Comparison of ENCODE assay signal across 12 mouse cellular contexts in genomic region chr8:13203472-13203871, GRCm38 (mm10). TPM values are rescaled to one million over a fixed set of nuclear protein-coding genes. Genes with fewer than 3 reads are reported as not detected.
DNase-seq lines count a peak whose midpoint lies in the region; ATAC-seq lines count a peak whose summit lies in the region.
"Had no signal": no experiment of that assay in that cellular context is flagged by ENCODE, and none has a peak within 500 bp of the region (broad histone marks: within the 10 kb centered on the region; RNA-seq: fewer than 3 reads in every experiment).

No protein-coding gene starts in this region.

- intact Hi-C loops in heart, postnatal 14 days (cut with DNase I), result no loop called here

- H3K4me1 ChIP-seq in heart, embryonic 14.5 days (ENCODE audit: control insufficient read depth in 2 of 2, insufficient read depth in 2 of 2, low read length in 2 of 2), result peaks cover 7 to 9% of the 10 kb centered on the region in 2 experiments
- peaks cover 13% of the 10 kb centered on the region; the same call in 1 of the 2 replicates for H3K4me1 ChIP-seq in brown adipose tissue, adult 24 weeks (ENCODE audit: control insufficient read depth, insufficient read depth, insufficient read length, low read length)

- no peaks in the 10 kb centered on the region for H3K9me3 ChIP-seq in heart, embryonic 14.5 days (ENCODE audit: control insufficient read depth, low read length)
- H3K9me3 ChIP-seq: limb, embryonic 15.5 days had no signal

- H3K4me2 ChIP-seq in heart, embryonic 14.5 days (ENCODE audit: low read length), result 0 out of 2 replicates have a peak overlapping the region, but pooled peaks have one; percentile 68
- H3K4me2 ChIP-seq: limb, embryonic 15.5 days had no signal

- DNase-seq in heart, postnatal 14 days, result no peak
- peak; percentile 45 for DNase-seq in A20 (ENCODE audit: low read depth, low spot score)
- peak; percentile 41 for DNase-seq in lung, postnatal 36 days
- no peak for DNase-seq in layer of hippocampus, adult 18-20 months (ENCODE audit: low spot score in 2 of 2)
- no peak for DNase-seq in cerebellum, postnatal 14 days
- no peak for DNase-seq in adrenal gland, adult 8-10 months
- DNase-seq: adrenal gland, postnatal 36 days; right cerebral cortex, postnatal 25 days had no signal

- 59% methylated on average over 1 of the region's 1 CpGs for WGBS in heart, embryonic 14.5 days

- ATAC-seq in heart, embryonic 14.5 days (ENCODE audit: insufficient number of reproducible peaks, insufficient read depth, low FRiP score, low read depth), result no peak

- H3K4me3 ChIP-seq in heart, embryonic 14.5 days (ENCODE audit: control insufficient read depth in 1 of 2, insufficient read depth in 1 of 2, low read depth in 1 of 2, low read length in 2 of 2), result peak overlapping the region in 1 of 2 experiments; percentile 3; a peak in 1 of 4 replicates
- no peak overlapping the region for H3K4me3 ChIP-seq in brown adipose tissue, adult 24 weeks (ENCODE audit: insufficient read depth, low read depth, low read length)
- H3K4me3 ChIP-seq: limb, embryonic 15.5 days had no signal

- no peak overlapping the region for H3K27ac ChIP-seq in heart, embryonic 14.5 days (replicated peaks in 1 of 2; ENCODE audit: control insufficient read depth in 1 of 2, insufficient read depth in 1 of 2, low read depth in 2 of 2, low read length in 2 of 2)
- peak overlapping the region; percentile 95 for H3K27ac ChIP-seq in brown adipose tissue, adult 24 weeks (replicated peaks; ENCODE audit: low read depth, low read length)
- H3K27ac ChIP-seq: limb, embryonic 15.5 days had no signal

- no peaks in the 10 kb centered on the region for H3K36me3 ChIP-seq in heart, embryonic 14.5 days (ENCODE audit: control insufficient read depth, insufficient read depth, low read length)
- H3K36me3 ChIP-seq: limb, embryonic 15.5 days had no signal

- H3K27me3 ChIP-seq in heart, embryonic 14.5 days (ENCODE audit: control insufficient read depth, insufficient read depth, low read length), result peaks cover 12% of the 10 kb centered on the region

- H3K9ac ChIP-seq in heart, embryonic 14.5 days (ENCODE audit: low read length), result no peak overlapping the region
- H3K9ac ChIP-seq: limb, embryonic 15.5 days had no signal

RNA-seq across cellular contexts. Expression of gene Grtp1, which starts 3.1 kb away (rescaled TPM):
- polyA plus RNA-seq in heart, embryonic 14.5 days (2014; fragmentation: Nextera tagmentation; extraction: Ambion mirVana), result 19.6 and 21.3 TPM in 2 replicates
- 1 to 10 TPM; 2.8 to 2.9 TPM for total RNA-seq in heart, postnatal 14 days (2021)
- polyA plus RNA-seq in brown adipose tissue, adult 24 weeks (2012; ENCODE audit: insufficient read depth, insufficient read length, missing spikeins), result 33.7 and 45.2 TPM in 2 replicates
- total RNA-seq in layer of hippocampus, adult 18-20 months (2021), result 1 to 10 TPM; 3.6 to 3.7 TPM
- total RNA-seq in adrenal gland, adult 8-10 months (2022), result 10 to 100 TPM; 15.0 to 30.3 (median 18.9) TPM

RNA-seq across cellular contexts. Expression of gene Lamp1, which starts 44.5 kb away (rescaled TPM):
- 355 and 361 TPM in 2 replicates for polyA plus RNA-seq in heart, embryonic 14.5 days (2014; fragmentation: Nextera tagmentation; extraction: Ambion mirVana)
- total RNA-seq in heart, postnatal 14 days (2021), result 100 to 1,000 TPM; 328 to 332 TPM
- polyA plus RNA-seq in brown adipose tissue, adult 24 weeks (2012; ENCODE audit: insufficient read depth, insufficient read length, missing spikeins), result 398 and 413 TPM in 2 replicates
- 100 to 1,000 TPM; 275 to 276 TPM for total RNA-seq in layer of hippocampus, adult 18-20 months (2021)
- total RNA-seq in adrenal gland, adult 8-10 months (2022), result 100 to 1,000 TPM; 434 to 557 (median 482) TPM

RNA-seq across cellular contexts. Expression of gene Adprhl1, which starts 50.5 kb away (rescaled TPM):
- 225 and 239 TPM in 2 replicates for polyA plus RNA-seq in heart, embryonic 14.5 days (2014; fragmentation: Nextera tagmentation; extraction: Ambion mirVana)
- 100 to 1,000 TPM; 380 to 433 TPM for total RNA-seq in heart, postnatal 14 days (2021)
- polyA plus RNA-seq in brown adipose tissue, adult 24 weeks (2012; ENCODE audit: insufficient read depth, insufficient read length, missing spikeins), result 15.6 and 22.8 TPM in 2 replicates
- total RNA-seq in layer of hippocampus, adult 18-20 months (2021), result 1 to 10 TPM in 1 of 2 experiments, under 1 TPM in 1; 0.74 to 1.8 TPM
- 1 to 10 TPM in 3 of 4 experiments, under 1 TPM in 1; 0.34 to 3.9 (median 1.6) TPM for total RNA-seq in adrenal gland, adult 8-10 months (2022)
- total RNA-seq: hematopoietic stem cell, adult 5-6 weeks had no signal

Comparison
In these comparisons a context has a peak if more than half of its experiments do, and no peak if none do; other contexts are left out.
1. DNase-seq: peak in A20 (single experiment) and lung, postnatal 36 days (single experiment); none in heart, postnatal 14 days (0 of 2), layer of hippocampus, adult 18-20 months (0 of 2), cerebellum, postnatal 14 days (0 of 2) and adrenal gland, adult 8-10 months (single experiment).
2. RNA of gene Adprhl1, which starts 50.5 kb away (total RNA-seq): 380 to 433 TPM in heart, postnatal 14 days; 0.34 to 3.9 TPM in adrenal gland, adult 8-10 months and 0.74 to 1.8 TPM in layer of hippocampus, adult 18-20 months; every median in the first group is over 10 times any median in the second.